Mouse (Mus musculus) gastrocnemius, postnatal 36 days (tissue): ENCODE data around the gene Msh5. TPM values are rescaled to one million over a fixed set of nuclear protein-coding genes. Genes with fewer than 3 reads are reported as not detected.
"Not testable (repeated sequence)": the region's sequence is repeated elsewhere in the genome, so short reads cannot be mapped to it uniquely, and the experiment has no call there.

Experiments
- DNase-seq, 2 experiments: peaks; one replicate each; pipeline ENCODE4 v3.0.0; 2022
- intact Hi-C: fragments of 180-260 bp; cut with DNase I; formaldehyde crosslinking; loops from one replicate; pipeline ENCODE4 v1.15.1; 2025
- total RNA-seq, 2 experiments: library from RNA; stranded (reverse); gene quantifications; 2 replicates each; pipeline ENCODE4 v1.2.3; 2021

Msh5 gene
- total RNA-seq, 2 experiments from 2014 or later = 0.20 to 0.35 TPM

DNA sequence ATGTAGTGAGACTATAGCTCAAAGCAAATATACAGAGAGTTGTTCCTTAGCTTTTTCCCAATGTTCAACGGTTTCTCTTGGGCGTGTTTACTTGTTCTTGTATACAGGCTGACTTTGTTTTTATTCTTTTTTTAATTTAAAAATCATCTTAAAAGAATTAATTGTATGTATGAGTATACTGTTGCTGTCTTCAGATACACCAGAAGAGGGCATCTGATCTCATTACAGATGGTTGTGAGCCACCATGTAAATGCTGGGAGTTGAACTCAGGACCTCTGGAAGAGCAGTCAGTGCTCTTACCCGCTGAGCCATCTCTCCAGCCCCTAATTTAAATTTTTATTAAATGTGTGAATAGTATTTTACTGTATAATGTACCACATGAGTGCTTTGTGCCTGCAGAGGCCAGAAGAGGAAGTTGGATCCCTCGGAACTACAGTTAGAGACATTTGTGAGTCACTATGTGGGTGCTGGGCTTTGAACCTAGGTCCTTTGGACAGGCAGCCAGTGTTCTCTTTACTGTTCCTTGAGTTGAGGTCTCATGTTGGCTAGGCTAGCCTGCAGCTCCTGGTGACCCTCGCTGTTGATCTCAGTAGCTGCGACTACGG is 39.1 kb downstream of the Msh5 start:
- intact Hi-C loops = no loop called here
- DNase-seq = no peak

DNA sequence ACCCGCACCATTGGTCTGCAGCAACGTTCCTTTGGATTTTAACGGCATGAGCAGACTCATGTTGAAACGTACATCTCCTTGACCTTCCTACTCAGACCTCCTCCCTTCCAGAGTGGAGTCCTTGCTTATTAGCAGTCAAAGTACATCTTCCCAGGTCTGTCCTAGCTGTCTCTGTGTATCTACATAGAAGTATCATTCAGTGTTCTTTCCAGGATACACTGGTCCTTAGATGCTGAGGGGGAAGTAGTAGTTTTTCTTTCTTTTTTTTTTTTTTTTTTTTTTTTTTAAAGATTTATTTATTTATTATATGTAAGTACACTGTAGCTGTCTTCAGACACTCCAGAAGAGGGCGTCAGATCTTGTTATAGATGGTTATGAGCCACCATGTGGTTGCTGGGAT is 40.6 kb downstream of the Msh5 start:
- intact Hi-C loops, DNase-seq: not testable (repeated sequence)

DNA sequence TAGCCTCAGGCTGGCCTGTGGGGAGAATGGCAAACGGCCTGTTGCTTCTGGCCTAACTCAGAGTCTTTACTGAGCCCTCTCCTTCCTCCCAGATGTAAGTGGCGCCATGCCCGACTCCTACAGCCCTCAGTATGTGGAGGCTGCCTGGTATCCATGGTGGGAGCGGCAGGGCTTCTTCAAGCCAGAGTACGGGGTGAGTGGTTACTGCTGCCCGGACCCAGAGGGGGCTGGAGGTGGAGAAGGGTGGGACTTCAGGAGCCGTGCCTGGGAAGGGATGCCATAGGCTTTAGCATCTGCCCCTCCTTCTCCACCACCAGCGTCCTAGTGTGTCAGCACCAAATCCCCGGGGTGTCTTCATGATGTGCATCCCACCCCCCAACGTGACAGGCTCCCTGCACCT is 41.4 kb downstream of the Msh5 start:
- no peak for DNase-seq
- intact Hi-C loops = no loop called here

- intact Hi-C loops = no loop called here
- DNase-seq = no peak
Measured at GRCm38 (mm10) chr17:35004075-35004717, 42.3 kb downstream of the Msh5 start.

- intact Hi-C loops = no loop called here
- no peak for DNase-seq
Measured at GRCm38 (mm10) chr17:35003022-35003838, 43.3 kb downstream of the Msh5 start.

- DNase-seq = no peak
- intact Hi-C loops = no loop called here
Measured at GRCm38 (mm10) chr17:35002153-35002865, 44.2 kb downstream of the Msh5 start.

- intact Hi-C loops = no loop called here
- no peak for DNase-seq
Measured at GRCm38 (mm10) chr17:35001452-35002152, 44.9 kb downstream of the Msh5 start.

GRCm38 (mm10) chr17:35000717-35001451 is 45.7 kb downstream of the Msh5 start, which contains the start of gene Vars:
Gene Vars, plus strand, starts transcription at chr17:35000987.
- intact Hi-C loops = no loop called here
- DNase-seq = peak; percentile 77 to 88

DNA sequence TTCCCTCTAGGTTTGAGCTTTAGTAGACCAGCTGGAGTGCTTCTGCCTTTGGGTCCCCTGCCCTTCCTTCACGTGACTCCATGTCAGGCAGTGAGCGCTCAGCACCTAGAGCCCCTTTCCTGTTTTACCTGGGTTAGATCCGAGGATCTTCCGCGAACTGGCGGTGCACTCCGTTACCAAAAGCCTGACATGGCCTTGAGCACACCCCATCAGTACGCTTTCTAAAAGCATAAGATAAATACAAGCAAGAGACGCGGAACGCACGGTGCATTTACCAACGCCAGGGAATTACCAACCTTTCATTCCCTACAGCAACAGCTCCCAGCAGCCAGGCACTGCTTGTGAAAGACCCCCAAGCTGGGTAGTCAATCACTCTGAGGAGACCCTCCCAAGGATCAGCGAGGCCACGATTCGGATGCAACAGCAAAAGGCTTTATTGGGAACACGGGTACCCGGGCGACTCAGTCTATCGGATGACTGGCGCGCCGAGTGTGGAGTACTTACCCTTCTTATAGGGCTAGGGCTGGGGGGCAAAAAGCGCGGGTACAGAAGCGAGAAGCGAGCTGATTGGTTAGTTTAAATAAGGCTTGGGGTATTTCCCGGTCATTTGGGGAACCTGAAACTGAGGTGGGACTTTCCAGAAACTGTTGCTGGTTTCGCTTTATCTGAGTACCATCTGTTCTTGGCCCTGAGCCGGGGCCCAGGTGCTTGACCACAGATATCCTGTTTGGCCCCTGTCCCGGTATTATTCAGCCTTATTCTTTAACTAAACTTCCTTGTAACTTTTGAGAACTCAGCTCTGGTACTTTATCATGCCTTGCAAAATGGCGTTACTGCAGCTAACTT is 46.5 kb downstream of the Msh5 start:
- intact Hi-C loops, DNase-seq: not testable (repeated sequence)

DNA sequence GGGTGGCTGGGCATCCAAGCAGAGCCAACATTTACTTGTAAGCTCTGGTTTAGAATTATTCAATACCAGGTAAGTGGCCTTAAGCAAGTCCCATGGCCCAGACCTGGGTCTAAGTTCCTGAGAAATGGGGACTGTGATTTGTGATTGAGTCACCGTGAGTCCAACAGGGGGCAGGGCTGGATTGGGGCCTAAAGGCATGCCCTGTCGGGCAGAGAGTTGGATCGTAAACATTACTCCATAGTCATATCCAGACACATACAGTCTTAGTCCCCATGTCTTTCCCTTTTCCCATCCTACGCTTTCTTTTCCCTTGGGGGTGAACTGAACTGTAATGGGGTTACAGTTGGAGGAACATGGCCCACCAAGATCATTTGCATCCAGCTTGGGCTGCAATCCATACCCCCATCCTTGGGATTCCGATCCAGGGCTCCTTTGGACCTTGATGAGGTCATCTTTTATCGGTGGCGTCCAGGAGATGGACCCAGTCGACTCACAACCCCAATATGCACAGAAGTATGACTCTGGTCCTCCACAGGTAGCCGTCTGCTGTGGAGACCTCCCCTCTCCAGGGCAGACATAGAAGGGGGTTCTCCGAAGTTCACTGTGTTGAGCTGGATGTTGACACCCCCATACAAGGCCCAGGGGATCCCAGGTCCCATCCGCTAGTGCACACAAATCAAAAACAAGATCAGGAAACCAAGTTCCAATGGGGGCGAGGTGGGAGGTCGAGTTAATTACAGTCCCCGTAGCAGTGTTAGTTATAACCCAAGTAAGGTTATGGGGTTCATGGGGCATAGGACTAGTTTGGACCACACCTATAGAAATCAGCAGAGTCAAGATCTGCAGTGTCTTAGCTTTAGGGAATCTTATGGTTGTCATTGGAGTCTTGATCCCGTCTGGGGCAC is 47.8 kb downstream of the Msh5 start:
- DNase-seq = no peak
- intact Hi-C loops = no loop called here

DNA sequence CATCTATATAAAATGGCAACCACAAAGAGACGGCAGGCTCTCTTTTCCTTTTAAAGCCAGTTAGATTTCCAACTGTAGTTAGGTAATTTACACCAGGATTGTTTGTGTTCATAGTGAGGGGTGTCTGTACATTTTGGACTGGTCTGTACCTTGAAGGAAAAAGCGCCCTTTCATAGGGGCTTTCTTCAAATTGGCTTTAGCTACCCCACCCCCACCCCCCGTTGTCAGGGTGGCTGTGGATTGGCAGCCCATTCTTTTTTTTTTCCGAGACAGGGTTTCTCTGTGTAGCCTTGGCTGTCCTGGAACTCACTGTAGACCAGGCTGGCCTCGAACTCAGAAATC is 49.4 kb downstream of the Msh5 start:
- DNase-seq = no peak
- intact Hi-C loops = no loop called here

GRCm38 (mm10) chr17:34996411-34997141 is 50.0 kb downstream of the Msh5 start:
- intact Hi-C loops = no loop called here

DNA sequence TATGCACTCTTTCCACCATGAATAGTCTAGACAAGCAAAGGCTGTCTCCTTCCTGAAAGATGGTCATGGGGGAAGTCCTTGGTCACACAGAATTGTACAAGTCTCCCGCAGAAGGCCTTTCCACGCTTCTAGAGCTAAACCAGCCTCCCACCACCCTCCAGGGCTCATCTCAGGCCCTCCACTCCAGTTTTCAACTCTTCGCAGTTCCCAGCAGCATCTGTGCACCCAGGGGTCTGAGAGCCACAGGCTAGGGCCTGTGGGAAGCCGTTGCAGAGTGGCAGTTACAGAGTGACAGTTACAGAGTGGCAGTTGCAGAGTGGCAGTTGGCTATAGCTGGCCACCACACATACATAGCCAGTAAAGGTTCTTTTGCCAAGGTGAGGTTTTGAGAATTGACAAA is 50.6 kb downstream of the Msh5 start:
- intact Hi-C loops, DNase-seq: not testable (repeated sequence)

More at GRCm38 (mm10) chr17:34996411-34997141, 50.0 kb downstream of the Msh5 start:
- DNase-seq = no peak

GRCm38 (mm10) chr17:34995192-34995591 is 51.4 kb downstream of the Msh5 start:
- DNase-seq, intact Hi-C loops: not testable (repeated sequence)

DNA sequence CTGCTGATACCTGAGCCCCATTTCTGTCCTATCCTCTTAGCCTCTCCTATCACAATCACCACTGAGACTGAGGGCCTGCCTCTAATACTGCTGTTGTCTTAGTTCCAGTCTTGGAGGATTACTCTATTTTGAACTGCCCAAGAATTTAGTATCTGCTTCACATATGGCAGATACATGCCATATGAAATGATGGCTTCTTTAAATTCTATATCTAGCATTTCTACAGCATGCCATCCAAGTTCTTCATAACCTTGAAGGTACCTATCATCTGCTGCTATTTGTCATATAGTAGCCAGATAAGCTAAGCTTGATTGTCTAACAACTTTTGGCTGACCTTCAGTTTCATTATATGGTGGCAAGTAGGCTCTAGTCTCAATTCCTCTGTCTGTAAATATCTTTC is 51.8 kb downstream of the Msh5 start:
- no peak for DNase-seq

DNA sequence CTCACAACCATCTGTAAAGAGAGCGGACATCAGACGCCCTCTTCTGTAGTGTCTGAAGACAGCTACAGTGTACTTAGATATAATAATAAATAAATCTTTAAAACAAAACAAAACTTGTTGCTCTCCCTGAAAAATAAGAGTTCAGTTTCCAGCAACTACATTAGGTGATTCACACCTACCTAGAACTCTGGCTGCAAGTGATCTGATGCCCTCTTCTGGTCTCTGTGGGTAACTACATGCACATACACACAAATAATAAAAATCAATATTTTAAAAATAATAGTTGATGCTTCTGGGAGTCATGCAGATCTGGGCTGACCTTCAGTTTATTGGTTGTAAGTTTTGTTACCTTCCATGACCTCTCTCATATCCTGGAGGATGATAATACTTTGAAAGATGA is 62.3 kb downstream of the Msh5 start:
- intact Hi-C loops = loop anchor here (10.0 kb wide), 1 partner anchor 49 kb away; the partner anchor contains the start of gene Neu1
- DNase-seq = no peak

More for the DNA sequence above, 51.8 kb downstream of the Msh5 start:
- intact Hi-C loops = no loop called here

DNA sequence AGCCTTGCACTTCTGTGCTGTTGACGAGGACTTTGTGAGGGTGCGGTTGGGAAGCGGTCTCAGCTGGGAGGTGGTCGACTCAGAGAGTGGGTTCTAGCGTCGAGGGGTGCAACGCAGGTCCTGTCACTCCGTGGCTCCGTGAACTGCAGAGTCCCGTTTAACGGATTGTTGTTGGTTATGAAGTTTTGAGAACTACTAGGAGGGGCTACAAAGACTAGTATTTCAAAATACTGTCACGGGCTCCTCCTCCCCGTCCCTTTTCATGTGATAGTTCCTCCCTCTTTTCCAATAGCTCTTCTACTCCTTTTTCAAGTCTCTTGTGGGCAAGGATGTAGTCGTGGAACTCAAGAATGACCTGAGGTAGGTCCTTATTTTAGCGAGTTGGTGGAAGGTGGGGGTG is 64.2 kb downstream of the Msh5 start:
- intact Hi-C loops = loop anchor here (2.0 to 10.0 kb wide), 2 partner anchors 48 to 126 kb away; partner anchors contain the start of gene Neu1
- no peak for DNase-seq
